Mouse (Mus musculus) spleen, embryonic (tissue): ENCODE results near the gene H2-Ob.

Source experiments
- CTCF ChIA-PET: fragments of 350-600 bp; sonication (Branson Sonifier 250); formaldehyde crosslinking; loops from one replicate; lab custom pipeline; 2022; lab: Charles Lee

Gene H2-Ob

DNA sequence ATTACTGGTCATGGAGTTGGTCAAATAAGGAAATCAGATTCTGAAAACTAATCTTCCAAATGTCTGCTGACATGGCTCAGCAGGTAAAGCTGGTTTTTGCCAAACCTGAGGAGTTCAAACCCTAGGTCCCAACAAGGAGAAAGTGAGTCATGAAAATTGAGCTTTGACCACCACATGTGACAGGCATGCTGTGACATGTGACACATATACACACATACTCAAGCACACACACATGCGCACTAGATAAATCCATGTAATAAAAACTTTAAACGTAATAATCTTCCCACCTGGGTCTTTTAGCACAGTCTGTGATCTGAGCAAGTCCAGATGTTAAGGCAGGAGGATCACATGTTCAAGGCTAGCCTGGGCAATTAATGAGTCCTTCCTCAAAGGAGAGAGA, 65.1 kb downstream of the H2-Ob start:
- CTCF ChIA-PET = interaction anchor here (0.7 to 1.0 kb wide), 4 partner anchors 9 to 39 kb away, joined by 3 to 12 read pairs (median 4); no protein-coding TSS in a partner anchor
